Mouse (Mus musculus) forebrain, embryonic 15.5 days (tissue): ENCODE measurements around the gene Sf3a2. TPM values are rescaled to one million over a fixed set of nuclear protein-coding genes. Genes with fewer than 3 reads are reported as not detected.
A peak's percentile ranks its signal among the peaks of the same experiment; 100 is the strongest.

Experiments
- ATAC-seq: fragments of 200-750 bp; cut with Nextera tagmentation; replicated peaks from 2 replicates; pipeline ENCODE4 v1.8.0; 2017; ENCODE audit warnings: mild to moderate bottlenecking, moderate TSS enrichment, moderate library complexity
- H3K27ac ChIP-seq: fragments of 300-500 bp; sonication (generic); replicated peaks from 2 replicates; pipeline ENCODE4 v1.5.1; 2015; ENCODE audit warnings: mild to moderate bottlenecking, inconsistent platforms
- H3K27me3 ChIP-seq: fragments of 300-500 bp; sonication (generic); 2 replicates; pipeline ENCODE4 v1.6.1; 2015; ENCODE audit warnings: inconsistent platforms
- H3K36me3 ChIP-seq: fragments of 300-500 bp; sonication (generic); 2 replicates; pipeline ENCODE4 v1.6.1; 2015; ENCODE audit warnings: mild to moderate bottlenecking, inconsistent platforms
- H3K4me1 ChIP-seq: fragments of 300-500 bp; sonication (generic); 2 replicates; pipeline ENCODE4 v1.6.1; 2015; ENCODE audit warnings: inconsistent platforms
- H3K4me2 ChIP-seq: fragments of 300-500 bp; sonication (generic); replicated peaks from 2 replicates; pipeline ENCODE4 v1.6.1; 2015; ENCODE audit warnings: mild to moderate bottlenecking, inconsistent platforms
- H3K4me3 ChIP-seq: fragments of 300-500 bp; sonication (generic); 2 replicates; pipeline ENCODE4 v1.5.1; 2015; ENCODE audit warnings: mild to moderate bottlenecking, inconsistent platforms
- H3K9ac ChIP-seq: fragments of 300-500 bp; sonication (generic); replicated peaks from 2 replicates; pipeline ENCODE4 v1.6.1; 2015; ENCODE audit warnings: mild to moderate bottlenecking, inconsistent platforms
- H3K9me3 ChIP-seq: fragments of 300-500 bp; sonication (generic); 2 replicates; pipeline ENCODE4 v1.6.1; 2016; ENCODE audit warnings: inconsistent platforms
- WGBS: fragments of 180-500 bp; shearing (Covaris S2); methylation state at CpG from one replicate; pipeline ENCODE4 v1.1.7; 2015; ENCODE audit warnings: mixed read lengths; 5-methylcytosine and 5-hydroxymethylcytosine counted together
- polyA plus RNA-seq: library from polyadenylated mRNA; unstranded; fragments of >200 nt; fragmentation: Nextera tagmentation; extraction: Ambion mirVana; gene quantifications from 2 replicates; pipeline ENCODE4 v1.2.1, GENCODE M21; 2015

Gene Sf3a2
- polyA plus RNA-seq, result 60.2 and 62.6 TPM in 2 replicates

DNA sequence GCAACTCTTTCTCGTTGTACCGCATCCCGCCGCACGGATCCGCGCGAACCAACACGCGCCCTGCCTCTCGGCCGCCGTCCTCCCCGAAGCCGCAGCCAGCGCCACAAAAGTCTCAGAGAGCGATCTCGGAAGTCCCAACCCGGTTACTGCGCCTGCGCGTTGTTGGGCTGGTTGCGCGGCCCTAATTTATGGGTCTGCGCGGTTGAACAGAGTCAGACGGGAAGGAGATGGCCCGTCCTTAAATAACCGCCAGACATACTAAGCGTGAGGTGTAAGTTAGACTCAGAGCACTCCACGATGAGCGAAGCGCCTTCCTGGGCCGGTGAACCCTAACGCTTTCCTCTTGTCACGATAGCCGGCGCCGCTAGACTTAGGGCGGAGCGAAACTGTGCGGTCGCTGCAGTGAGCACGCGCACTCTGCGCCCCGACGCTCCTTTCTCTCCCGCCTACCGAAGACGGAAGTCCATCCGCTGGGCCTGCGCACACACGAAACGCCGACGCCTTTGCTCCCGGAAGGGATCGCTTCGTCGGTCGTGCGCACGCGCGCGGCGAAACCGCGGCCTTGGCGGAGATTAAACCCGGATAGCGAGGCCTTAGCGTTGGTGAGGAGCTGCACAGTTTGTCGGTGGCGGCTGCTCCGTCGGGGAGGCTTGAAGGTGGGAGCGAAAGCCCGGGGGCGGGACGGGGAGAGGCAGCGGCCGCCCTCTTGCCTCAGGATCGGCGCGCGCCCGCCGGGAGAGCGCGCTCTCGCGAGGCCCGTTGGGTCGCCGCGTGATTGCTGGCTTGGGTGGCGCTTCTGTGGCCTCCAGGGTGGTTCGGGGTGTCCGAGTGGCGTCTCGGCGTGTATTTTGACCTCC is at the start of gene Sf3a2, which contains the start of gene Plekhj1:
Gene Sf3a2 (plus strand): TSS at position 49 of the 857 bp plus-strand sequence.
Gene Plekhj1 (minus strand): TSS at position 477 of the 857 bp plus-strand sequence.
- peak; percentile 95 for ATAC-seq
- Histone ChIP-seq H3K4me2 (peak within 1 kb of the TSS; percentile 89), H3K9ac (peak within 1 kb of the TSS; percentile 99), H3K27ac (peak within 1 kb of the TSS; percentile 99), H3K9me3 (no peaks in the 10 kb centered on the region), H3K4me1 (peaks cover 32% of the 10 kb centered on the region), H3K27me3 (no peaks in the 10 kb centered on the region), H3K36me3 (peaks cover 50% of the 10 kb centered on the region), H3K4me3 (peak within 1 kb of the TSS; percentile 96)
- WGBS, result under 1% methylated on average over 104 of the region's 104 CpGs

- no peak overlapping the region for H3K27ac ChIP-seq
- 15% methylated on average over 6 of the region's 6 CpGs for WGBS
- H3K9ac ChIP-seq, result no peak overlapping the region
- H3K9me3 ChIP-seq, result no peaks in the 10 kb centered on the region
- H3K4me3 ChIP-seq, result no peak overlapping the region
- ATAC-seq, result no peak
- no peaks in the 10 kb centered on the region for H3K27me3 ChIP-seq
- no peak overlapping the region for H3K4me2 ChIP-seq
- no peaks in the 10 kb centered on the region for H3K36me3 ChIP-seq
- H3K4me1 ChIP-seq, result peaks cover 13% of the 10 kb centered on the region
These were observed 49.4 kb upstream of the Sf3a2 start for GRCm38 (mm10) chr10:80748609-80749008.

- H3K4me3 ChIP-seq, result no peak overlapping the region
- 16% methylated on average over 16 of the region's 16 CpGs for WGBS
- no peaks in the 10 kb centered on the region for H3K9me3 ChIP-seq
- peaks cover 24% of the 10 kb centered on the region for H3K4me1 ChIP-seq
- H3K27me3 ChIP-seq, result no peaks in the 10 kb centered on the region
- peak overlapping the region; percentile 33 for H3K4me2 ChIP-seq
- H3K36me3 ChIP-seq, result no peaks in the 10 kb centered on the region
- H3K27ac ChIP-seq, result no peak overlapping the region
- no peak overlapping the region for H3K9ac ChIP-seq
- ATAC-seq, result no peak
These were observed 46.7 kb upstream of the Sf3a2 start for GRCm38 (mm10) chr10:80751188-80751832.

GRCm38 (mm10) chr10:80752079-80752625 is 45.8 kb upstream of the Sf3a2 start:
- Histone ChIP-seq H3K27ac (no peak overlapping the region), H3K4me3 (no peak overlapping the region)
- peak; percentile 6; the same call in 1 of the 2 replicates for ATAC-seq

GRCm38 (mm10) chr10:80754594-80755290 is 43.3 kb upstream of the Sf3a2 start, which contains the start of gene Dot1l:
Gene Dot1l, plus strand, starts transcription at chr10:80755206.
- Histone ChIP-seq H3K27ac (peak within 1 kb of the TSS; percentile 81), H3K9ac (peak within 1 kb of the TSS; percentile 85), H3K27me3 (no peaks in the 10 kb centered on the region), H3K4me1 (peaks cover 56% of the 10 kb centered on the region), H3K9me3 (no peaks in the 10 kb centered on the region), H3K36me3 (no peaks in the 10 kb centered on the region), H3K4me3 (peak within 1 kb of the TSS; percentile 69), H3K4me2 (peak within 1 kb of the TSS; percentile 90)
- peak; percentile 92 for ATAC-seq
- 1% methylated on average over 27 of the region's 57 CpGs for WGBS

More at GRCm38 (mm10) chr10:80752079-80752625, 45.8 kb upstream of the Sf3a2 start:
- Histone ChIP-seq H3K27me3 (no peaks in the 10 kb centered on the region), H3K9ac (no peak overlapping the region), H3K4me2 (peak overlapping the region; percentile 33), H3K9me3 (no peaks in the 10 kb centered on the region), H3K4me1 (peaks cover 32% of the 10 kb centered on the region), H3K36me3 (no peaks in the 10 kb centered on the region)
- 8% methylated on average over 6 of the region's 6 CpGs for WGBS

DNA sequence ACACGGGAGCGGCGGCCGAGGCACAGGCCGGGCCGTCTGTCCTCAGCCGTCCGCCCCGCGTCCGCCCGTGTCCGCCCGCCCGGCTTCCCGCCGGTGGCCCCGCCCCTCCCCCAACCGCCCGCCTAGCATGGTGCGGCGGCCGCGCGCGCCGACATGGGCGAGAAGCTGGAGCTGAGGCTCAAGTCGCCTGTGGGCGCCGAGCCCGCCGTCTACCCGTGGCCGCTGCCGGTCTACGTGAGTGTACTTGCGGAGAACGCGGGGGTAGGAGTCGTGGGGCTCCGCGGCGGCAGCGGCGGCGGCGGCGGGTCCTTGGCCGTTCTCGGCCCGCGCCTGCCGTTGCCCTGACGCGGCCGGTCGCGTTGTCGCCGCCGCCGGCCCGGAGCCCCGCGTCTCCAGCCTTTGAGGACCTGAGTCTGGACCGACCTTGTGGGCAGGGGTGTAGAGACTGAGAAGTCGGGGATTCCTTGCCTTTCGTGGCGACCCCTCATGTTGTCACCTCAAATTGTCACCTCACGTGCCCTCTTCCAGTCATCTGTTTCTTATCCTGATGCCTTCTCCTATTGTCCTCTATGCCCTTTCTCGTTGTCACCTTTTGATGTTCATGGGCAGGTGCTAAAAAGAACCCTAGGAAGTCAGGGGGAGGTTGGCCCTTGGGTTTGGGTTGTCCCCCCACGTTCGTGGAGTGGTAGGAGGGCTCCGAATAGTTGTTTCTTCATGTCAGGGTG is 42.5 kb upstream of the Sf3a2 start:
- no peaks in the 10 kb centered on the region for H3K9me3 ChIP-seq
- peak overlapping the region; percentile 81 for H3K27ac ChIP-seq
- H3K9ac ChIP-seq, result peak overlapping the region; percentile 85
- H3K4me2 ChIP-seq, result peak overlapping the region; percentile 90
- ATAC-seq, result peak; percentile 3; the same call in 1 of the 2 replicates
- H3K36me3 ChIP-seq, result no peaks in the 10 kb centered on the region
- H3K4me3 ChIP-seq, result peak overlapping the region; percentile 69
- peaks cover 58% of the 10 kb centered on the region for H3K4me1 ChIP-seq
- WGBS, result under 1% methylated on average over 74 of the region's 75 CpGs
- no peaks in the 10 kb centered on the region for H3K27me3 ChIP-seq

- peak overlapping the region; percentile 69 for H3K4me3 ChIP-seq
- H3K4me2 ChIP-seq, result peak overlapping the region; percentile 90
- H3K27me3 ChIP-seq, result no peaks in the 10 kb centered on the region
- WGBS, result 28% methylated on average over 3 of the region's 3 CpGs
- no peak for ATAC-seq
- no peaks in the 10 kb centered on the region for H3K36me3 ChIP-seq
- H3K9ac ChIP-seq, result peak overlapping the region; percentile 85
- peaks cover 64% of the 10 kb centered on the region for H3K4me1 ChIP-seq
- no peaks in the 10 kb centered on the region for H3K9me3 ChIP-seq
- no peak overlapping the region for H3K27ac ChIP-seq
These were observed 41.9 kb upstream of the Sf3a2 start for GRCm38 (mm10) chr10:80756099-80756498.

DNA sequence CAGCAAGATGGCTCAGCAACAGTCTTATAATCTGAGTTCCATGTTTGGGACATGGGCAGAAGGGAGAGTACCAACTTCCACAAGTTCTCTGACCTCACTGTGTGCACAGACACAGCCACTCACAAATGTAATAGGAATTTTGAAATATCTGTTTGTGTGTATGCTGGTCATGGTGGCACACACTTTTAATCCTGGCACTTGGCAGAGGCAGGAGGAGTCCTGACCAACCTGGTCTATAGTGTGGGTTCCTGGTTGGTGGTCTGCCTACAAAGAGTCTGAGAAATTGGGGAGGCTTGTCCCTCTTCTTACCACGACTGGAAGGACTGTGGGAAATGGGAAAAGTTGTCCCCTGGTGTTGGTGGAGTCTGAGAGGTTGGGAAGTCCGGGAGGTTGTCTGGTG is 41.5 kb upstream of the Sf3a2 start:
- Histone ChIP-seq H3K4me3 (peak overlapping the region; percentile 69), H3K4me1 (peaks cover 61% of the 10 kb centered on the region), H3K4me2 (peak overlapping the region; percentile 90), H3K9me3 (no peaks in the 10 kb centered on the region), H3K27ac (no peak overlapping the region), H3K36me3 (no peaks in the 10 kb centered on the region), H3K27me3 (no peaks in the 10 kb centered on the region), H3K9ac (peak overlapping the region; percentile 85)
- no peak for ATAC-seq
- WGBS, result 67% methylated on average over 2 of the region's 2 CpGs

DNA sequence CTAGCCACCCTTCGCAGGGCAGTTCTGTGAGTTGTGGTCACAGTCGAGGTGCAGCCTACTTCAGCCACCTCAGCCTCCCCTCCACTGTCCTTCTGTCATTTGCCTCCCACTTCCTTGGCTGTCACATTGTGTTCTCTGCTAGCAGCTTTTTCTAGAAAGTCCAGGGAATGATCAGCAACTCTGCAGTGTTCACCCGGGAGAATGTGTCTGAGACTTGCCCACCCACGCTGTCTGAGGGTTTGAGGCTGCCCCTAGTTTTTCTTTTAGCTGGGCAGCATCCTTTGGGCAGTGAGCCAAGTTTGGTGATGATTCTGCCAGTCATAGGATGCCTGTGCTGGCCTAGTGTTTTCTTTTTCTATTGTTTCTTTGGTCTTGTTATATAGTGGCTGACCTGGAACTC is 41.0 kb upstream of the Sf3a2 start:
- H3K9me3 ChIP-seq, result no peaks in the 10 kb centered on the region
- WGBS, result 71% methylated on average over 4 of the region's 4 CpGs
- peak overlapping the region; percentile 85; the same call in 1 of the 2 replicates for H3K9ac ChIP-seq
- H3K4me2 ChIP-seq, result peak overlapping the region; percentile 90
- no peak overlapping the region for H3K27ac ChIP-seq
- no peaks in the 10 kb centered on the region for H3K27me3 ChIP-seq
- peaks cover 60% of the 10 kb centered on the region for H3K4me1 ChIP-seq
- peak overlapping the region; percentile 69 for H3K4me3 ChIP-seq
- H3K36me3 ChIP-seq, result no peaks in the 10 kb centered on the region
- no peak for ATAC-seq

- Histone ChIP-seq H3K4me2 (peak overlapping the region; percentile 8; the same call in 1 of the 2 replicates), H3K4me1 (peaks cover 54% of the 10 kb centered on the region), H3K27me3 (no peaks in the 10 kb centered on the region), H3K4me3 (peak overlapping the region; percentile 5; the same call in 1 of the 2 replicates), H3K9ac (no peak overlapping the region), H3K9me3 (no peaks in the 10 kb centered on the region), H3K27ac (no peak overlapping the region), H3K36me3 (no peaks in the 10 kb centered on the region)
- WGBS, result 35% methylated on average over 5 of the region's 5 CpGs
- no peak for ATAC-seq
These were observed 40.3 kb upstream of the Sf3a2 start for GRCm38 (mm10) chr10:80757717-80758116.

GRCm38 (mm10) chr10:80758651-80759050 is 39.3 kb upstream of the Sf3a2 start:
- ATAC-seq, result no peak
- Histone ChIP-seq H3K9me3 (no peaks in the 10 kb centered on the region), H3K4me3 (no peak overlapping the region), H3K27me3 (no peaks in the 10 kb centered on the region), H3K27ac (no peak overlapping the region), H3K4me1 (peaks cover 54% of the 10 kb centered on the region), H3K9ac (no peak overlapping the region), H3K36me3 (no peaks in the 10 kb centered on the region), H3K4me2 (no peak overlapping the region)
- WGBS, result 92% methylated on average over 7 of the region's 7 CpGs
